In the genomic region with DNA sequence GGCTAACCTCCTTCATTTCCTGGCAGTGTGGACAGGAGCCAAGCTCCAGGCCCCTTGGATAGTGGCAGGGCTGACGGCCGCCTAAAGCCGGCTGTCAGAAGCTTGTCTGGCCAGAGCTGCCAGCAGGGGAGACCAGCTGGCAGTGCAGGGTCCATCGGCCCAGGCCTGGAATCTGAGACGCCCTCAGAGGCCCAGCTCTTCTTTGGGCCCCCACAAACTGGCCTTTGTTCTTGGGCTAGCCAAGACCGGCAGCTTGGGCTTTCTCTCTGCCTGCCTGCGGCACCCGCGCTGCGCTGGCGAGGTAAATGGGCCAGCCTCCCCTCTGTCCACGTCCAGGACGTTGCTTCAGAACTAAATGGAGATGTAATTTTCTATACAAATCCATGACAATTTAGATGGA, we compare ENCODE assay signal across 9 mouse cellular contexts. TPM values are rescaled to one million over a fixed set of nuclear protein-coding genes. Genes with fewer than 3 reads are reported as not detected.
A peak's percentile ranks its signal among the peaks of the same experiment; 100 is the strongest.
DNase-seq lines count a peak whose midpoint lies in the region; ATAC-seq and TF ChIP-seq lines count a peak whose summit lies in the region.
"Had no signal": no experiment of that assay in that cellular context is flagged by ENCODE, and none has a peak within 500 bp of the region (broad histone marks: within the 10 kb centered on the region; RNA-seq: fewer than 3 reads in every experiment).

No protein-coding gene starts in this region.

- TF ChIP-seq EP300 in MEL (IDR thresholded peaks at IDR 0.05; ENCODE audit: low read depth in 1 of 2, low read length in 2 of 2): no peak

- TF ChIP-seq RAD21 in MEL (IDR thresholded peaks at IDR 0.05; ENCODE audit: low read depth, low read length): no peak

- H3K9ac ChIP-seq in MEL (ENCODE audit: control insufficient read depth, low read depth, low read length, poor library complexity, severe bottlenecking): no peak overlapping the region
- H3K9ac ChIP-seq in embryonic facial prominence, embryonic 11.5 days (replicated peaks; ENCODE audit: low read length): 0 out of 2 replicates have a peak overlapping the region, but pooled peaks have one; percentile 25
- peak overlapping the region; percentile 75 for H3K9ac ChIP-seq in liver, embryonic 12.5 days

- H3K79me2 ChIP-seq in MEL (ENCODE audit: control insufficient read depth, insufficient read depth, low read length, poor library complexity): peaks cover 8% of the 10 kb centered on the region

- H3K36me3 ChIP-seq in heart, embryonic 10.5 days: peaks cover 4% of the 10 kb centered on the region; the same call in 1 of the 2 replicates
- H3K36me3 ChIP-seq in MEL (ENCODE audit: control insufficient read depth in 1 of 2, insufficient read depth in 2 of 2, low read length in 2 of 2): peaks cover 0 to 30% of the 10 kb centered on the region in 2 experiments; a peak in 2 of 4 replicates
- H3K36me3 ChIP-seq in embryonic facial prominence, embryonic 11.5 days (replicated peaks; ENCODE audit: control insufficient read depth, insufficient read depth, low read depth, low read length): no peaks in the 10 kb centered on the region
- H3K36me3 ChIP-seq in liver, embryonic 12.5 days: peaks cover 5% of the 10 kb centered on the region; the same call in 1 of the 2 replicates

- TF ChIP-seq POLR2A in MEL (IDR thresholded peaks at IDR 0.05; ENCODE audit: control insufficient read depth in 1 of 2, insufficient read depth in 1 of 2, low read depth in 1 of 2, low read length in 2 of 2, poor library complexity in 1 of 2): no peak

- no peak for DNase-seq in heart, embryonic 10.5 days (ENCODE audit: low spot score)
- no peak for DNase-seq in heart, adult 8-10 months (ENCODE audit: low spot score)
- no peak for DNase-seq in MEL (ENCODE audit: low read depth, low spot score)
- DNase-seq in embryonic facial prominence, embryonic 11.5 days (ENCODE audit: low spot score): peak; percentile 70
- no peak for DNase-seq in yolk sac, embryonic 10.5 days (ENCODE audit: low spot score)
- no peak for DNase-seq in layer of hippocampus, adult 9-10 months (ENCODE audit: low spot score)
- DNase-seq in layer of hippocampus, adult 9-11 months: no peak

- H3K9me3 ChIP-seq in heart, embryonic 10.5 days: no peaks in the 10 kb centered on the region
- H3K9me3 ChIP-seq in MEL (replicated peaks; ENCODE audit: insufficient read depth, low read length): no peaks in the 10 kb centered on the region
- no peaks in the 10 kb centered on the region for H3K9me3 ChIP-seq in embryonic facial prominence, embryonic 11.5 days (replicated peaks; ENCODE audit: control insufficient read depth, low read length)
- H3K9me3 ChIP-seq in liver, embryonic 12.5 days (replicated peaks): no peaks in the 10 kb centered on the region

- 60% methylated on average over 13 of the region's 13 CpGs for WGBS in heart, embryonic 10.5 days
- WGBS in embryonic facial prominence, embryonic 11.5 days: 14% methylated on average over 13 of the region's 13 CpGs
- WGBS in liver, embryonic 12.5 days (ENCODE audit: insufficient replicate concordance): 81% methylated on average over 13 of the region's 13 CpGs

- no peak overlapping the region for H3K4me3 ChIP-seq in heart, embryonic 10.5 days
- H3K4me3 ChIP-seq in MEL (ENCODE audit: control insufficient read depth in 1 of 2, insufficient read depth in 1 of 2, low read depth in 2 of 2, low read length in 2 of 2): no peak overlapping the region
- no peak overlapping the region for H3K4me3 ChIP-seq in embryonic facial prominence, embryonic 11.5 days (ENCODE audit: low read depth, low read length)
- H3K4me3 ChIP-seq in liver, embryonic 12.5 days: no peak overlapping the region

- ATAC-seq in embryonic facial prominence, embryonic 11.5 days (replicated peaks; ENCODE audit: insufficient number of reproducible peaks, low FRiP score, low TSS enrichment, low read depth): peak; percentile 37; the same call in 1 of the 2 replicates
- ATAC-seq in liver, embryonic 12.5 days: no peak

- no peak for TF ChIP-seq CTCF in MEL (IDR thresholded peaks at IDR 0.05 in 2 of 3, conservative IDR thresholded peaks at IDR 0.05 in 1 of 3; ENCODE audit: control insufficient read depth in 1 of 3, insufficient read depth in 1 of 3, low read depth in 2 of 3, low read length in 3 of 3, poor library complexity in 1 of 3, severe bottlenecking in 1 of 3)

- H3K4me2 ChIP-seq in embryonic facial prominence, embryonic 11.5 days (ENCODE audit: low read depth, low read length): no peak overlapping the region
- no peak overlapping the region for H3K4me2 ChIP-seq in liver, embryonic 12.5 days

- peaks cover under 1% of the 10 kb centered on the region; the same call in 1 of the 2 replicates for H3K27me3 ChIP-seq in heart, embryonic 10.5 days (ENCODE audit: insufficient read depth, poor library complexity, severe bottlenecking)
- no peaks in the 10 kb centered on the region for H3K27me3 ChIP-seq in MEL (ENCODE audit: control insufficient read depth in 1 of 2, insufficient read depth in 2 of 2, low read length in 2 of 2)
- H3K27me3 ChIP-seq in embryonic facial prominence, embryonic 11.5 days (ENCODE audit: control insufficient read depth, insufficient read depth, low read length): no peaks in the 10 kb centered on the region
- no peaks in the 10 kb centered on the region for H3K27me3 ChIP-seq in liver, embryonic 12.5 days (replicated peaks)

- H3K27ac ChIP-seq in heart, embryonic 10.5 days: peak overlapping the region; percentile 92
- peak overlapping the region; percentile 92 for H3K27ac ChIP-seq in MEL (ENCODE audit: control insufficient read depth, low read depth, low read length)
- peak overlapping the region; percentile 72 for H3K27ac ChIP-seq in embryonic facial prominence, embryonic 11.5 days (replicated peaks; ENCODE audit: low read depth, low read length)
- peak overlapping the region; percentile 100 for H3K27ac ChIP-seq in liver, embryonic 12.5 days

- peaks cover 62% of the 10 kb centered on the region for H3K4me1 ChIP-seq in heart, embryonic 10.5 days
- peaks cover 15 to 39% of the 10 kb centered on the region in 2 experiments for H3K4me1 ChIP-seq in MEL (ENCODE audit: control insufficient read depth in 1 of 2, insufficient read depth in 2 of 2, low read length in 2 of 2)
- H3K4me1 ChIP-seq in embryonic facial prominence, embryonic 11.5 days (ENCODE audit: control insufficient read depth, insufficient read depth, low read length): peaks cover 14% of the 10 kb centered on the region
- H3K4me1 ChIP-seq in liver, embryonic 12.5 days: peaks cover 89% of the 10 kb centered on the region

TF ChIP-seq in MEL, 35 proteins besides CTCF, POLR2A, EP300 and RAD21:
- TF ChIP-seq ZKSCAN1 (IDR thresholded peaks at IDR 0.05; ENCODE audit: low read depth, low read length) (no peak), ETS1 (IDR thresholded peaks at IDR 0.05; ENCODE audit: low read depth, low read length) (no peak), SIN3A (IDR thresholded peaks at IDR 0.05; ENCODE audit: low read length) (no peak), CHD1 (IDR thresholded peaks at IDR 0.05; ENCODE audit: low read depth, low read length) (no peak), CHD2 (IDR thresholded peaks at IDR 0.05; ENCODE audit: low read length) (no peak)

RNA-seq across cellular contexts. Expression of gene 4930404H24Rik, which starts 4.3 kb away (rescaled TPM):
- polyA plus RNA-seq in heart, embryonic 10.5 days (2016; fragmentation: Nextera tagmentation; extraction: Ambion mirVana): not detected in 2 replicates
- total RNA-seq in heart, adult 8-10 months (2022): not detected
- not detected in 2 replicates for total RNA-seq in MEL (2012; rRNA removed)
- polyA plus RNA-seq in MEL (2012; ENCODE audit: insufficient read depth in 1 of 2, insufficient read length in 2 of 2, low read depth in 1 of 2, low replicate concordance in 2 of 2, missing spikeins in 1 of 2): under 1 TPM in 1 of 2 experiments, not detected in 1; 0.24 TPM
- not detected in 2 replicates for polyA plus RNA-seq in embryonic facial prominence, embryonic 11.5 days (2014; fragmentation: Nextera tagmentation; extraction: Ambion mirVana)
- polyA plus RNA-seq in liver, embryonic 12.5 days (2016; fragmentation: Nextera tagmentation; extraction: Ambion mirVana): not detected in 2 replicates
- polyA plus RNA-seq: stomach, embryonic 14.5 days had no signal

RNA-seq across cellular contexts. Expression of gene Nol4l, which starts 32.9 kb away (rescaled TPM):
- polyA plus RNA-seq in heart, embryonic 10.5 days (2016; fragmentation: Nextera tagmentation; extraction: Ambion mirVana): 20.8 and 21.4 TPM in 2 replicates
- total RNA-seq in heart, adult 8-10 months (2022): 1 to 10 TPM; 2.2 to 3.6 (median 3.0) TPM
- total RNA-seq in MEL (2012; rRNA removed): 4.4 and 4.5 TPM in 2 replicates
- polyA plus RNA-seq in MEL (2012; ENCODE audit: insufficient read depth in 1 of 2, insufficient read length in 2 of 2, low read depth in 1 of 2, low replicate concordance in 2 of 2, missing spikeins in 1 of 2): 1 to 10 TPM in 1 of 2 experiments, not detected in 1; 7.1 TPM
- 17.6 and 21.0 TPM in 2 replicates for polyA plus RNA-seq in embryonic facial prominence, embryonic 11.5 days (2014; fragmentation: Nextera tagmentation; extraction: Ambion mirVana)
- 9.3 and 9.8 TPM in 2 replicates for polyA plus RNA-seq in liver, embryonic 12.5 days (2016; fragmentation: Nextera tagmentation; extraction: Ambion mirVana)
